Mouse (Mus musculus) bone marrow, adult 2 months (tissue): ENCODE measurements at regions not wholly inside any gene's neighbourhood (a gene's known extent, or its start where the extent isn't known, plus 50 kb on each side); places are given as distances from the start of the nearest gene placed in this dataset.

Experiments
- H3K27ac ChIP-seq: fragments of 200-500 bp; 2 replicates; pipeline ENCODE4 v1.5.1; 2012; ENCODE audit warnings: low read depth, mild to moderate bottlenecking, control low read depth, inconsistent platforms, low read length; ENCODE audit not compliant: control insufficient read depth, poor library complexity, insufficient read depth
- H3K4me1 ChIP-seq: fragments of 200-500 bp; 2 replicates; pipeline ENCODE4 v1.6.1; 2011; ENCODE audit warnings: low read length; ENCODE audit not compliant: control insufficient read depth, insufficient read depth
- H3K4me3 ChIP-seq: fragments of 200-500 bp; replicated peaks from 2 replicates; pipeline ENCODE3; 2011; ENCODE audit warnings: mild to moderate bottlenecking, low read depth, low read length, control low read depth; ENCODE audit not compliant: control insufficient read depth
- CTCF ChIP-seq: fragments of 200-500 bp; IDR thresholded peaks from 2 replicates; pipeline ENCODE4 v1.5.1; 2011; ENCODE audit warnings: low read length, control low read depth; ENCODE audit not compliant: control insufficient read depth, insufficient read depth
- POLR2A ChIP-seq: fragments of 200-500 bp; IDR thresholded peaks from 2 replicates; pipeline ENCODE4 v1.6.1; 2011; ENCODE audit warnings: low read depth, mild to moderate bottlenecking, control low read depth, low read length, borderline replicate concordance; ENCODE audit not compliant: control insufficient read depth
- WGBS: fragments of 180-500 bp; shearing (Covaris S2); methylation state at CpG from one replicate; pipeline ENCODE4 v1.1.7; 2018; 5-methylcytosine and 5-hydroxymethylcytosine counted together

GRCm38 (mm10) chr8:8907478-8908165 is 217.3 kb upstream of the Arglu1 start:
- TF ChIP-seq CTCF, result no peak
- no peak overlapping the region for H3K4me3 ChIP-seq
- H3K4me1 ChIP-seq, result no peaks in the 10 kb centered on the region
- H3K27ac ChIP-seq, result no peak overlapping the region
- 85% methylated on average over 7 of the region's 7 CpGs for WGBS

- TF ChIP-seq CTCF (no peak), POLR2A (no peak)
- H3K4me1 ChIP-seq, result no peaks in the 10 kb centered on the region
- 85% methylated on average over 3 of the region's 3 CpGs for WGBS
These were observed 202.7 kb upstream of the Arglu1 start for GRCm38 (mm10) chr8:8892996-8893395.

GRCm38 (mm10) chr8:8877286-8877685 is 187.0 kb upstream of the Arglu1 start:
- H3K27ac ChIP-seq, result no peak overlapping the region
- no peak for TF ChIP-seq CTCF
- TF ChIP-seq POLR2A, result no peak
- 79% methylated on average over 5 of the region's 5 CpGs for WGBS
- H3K4me3 ChIP-seq, result no peak overlapping the region
- H3K4me1 ChIP-seq, result no peaks in the 10 kb centered on the region

More at GRCm38 (mm10) chr8:8892996-8893395, 202.7 kb upstream of the Arglu1 start:
- Histone ChIP-seq H3K4me3 (no peak overlapping the region), H3K27ac (no peak overlapping the region)

GRCm38 (mm10) chr8:8876879-8877278 is 186.6 kb upstream of the Arglu1 start:
- no peak overlapping the region for H3K4me3 ChIP-seq
- no peaks in the 10 kb centered on the region for H3K4me1 ChIP-seq
- TF ChIP-seq CTCF, result no peak
- TF ChIP-seq POLR2A, result no peak
- 84% methylated on average over 9 of the region's 9 CpGs for WGBS
- no peak overlapping the region for H3K27ac ChIP-seq

- H3K27ac ChIP-seq, result no peak overlapping the region
- no peaks in the 10 kb centered on the region for H3K4me1 ChIP-seq
- WGBS, result 69% methylated on average over 6 of the region's 6 CpGs
- no peak for TF ChIP-seq CTCF
- no peak for TF ChIP-seq POLR2A
- H3K4me3 ChIP-seq, result no peak overlapping the region
These were observed 186.1 kb upstream of the Arglu1 start for GRCm38 (mm10) chr8:8876469-8876868.

GRCm38 (mm10) chr8:8871938-8872337 is 181.6 kb upstream of the Arglu1 start:
- 90% methylated on average over 3 of the region's 3 CpGs for WGBS
- no peak overlapping the region for H3K27ac ChIP-seq
- H3K4me1 ChIP-seq, result no peaks in the 10 kb centered on the region
- H3K4me3 ChIP-seq, result no peak overlapping the region
- TF ChIP-seq POLR2A (no peak), CTCF (no peak)

GRCm38 (mm10) chr8:8871039-8871438 is 180.7 kb upstream of the Arglu1 start:
- no peak overlapping the region for H3K27ac ChIP-seq
- no peak overlapping the region for H3K4me3 ChIP-seq
- TF ChIP-seq POLR2A, result no peak
- TF ChIP-seq CTCF, result no peak
- no peaks in the 10 kb centered on the region for H3K4me1 ChIP-seq
- WGBS, result 75% methylated on average over 8 of the region's 8 CpGs

GRCm38 (mm10) chr8:8870487-8870886 is 180.2 kb upstream of the Arglu1 start:
- H3K27ac ChIP-seq, result no peak overlapping the region
- TF ChIP-seq POLR2A, result no peak
- no peak overlapping the region for H3K4me3 ChIP-seq
- 66% methylated on average over 4 of the region's 4 CpGs for WGBS
- no peaks in the 10 kb centered on the region for H3K4me1 ChIP-seq

- no peak overlapping the region for H3K27ac ChIP-seq
These were observed 179.0 kb upstream of the Arglu1 start for GRCm38 (mm10) chr8:8869338-8869737.

More at GRCm38 (mm10) chr8:8869338-8869737, 179.0 kb upstream of the Arglu1 start:
- H3K4me1 ChIP-seq, result no peaks in the 10 kb centered on the region
- 63% methylated on average over 6 of the region's 6 CpGs for WGBS
- H3K4me3 ChIP-seq, result no peak overlapping the region
- no peak for TF ChIP-seq CTCF
- no peak for TF ChIP-seq POLR2A
